Mouse (Mus musculus): ENCODE results near the gene AC170998.1. TPM values are rescaled to one million over a fixed set of nuclear protein-coding genes. Genes with fewer than 3 reads are reported as not detected.
A peak's percentile ranks its signal among the peaks of the same experiment; 100 is the strongest.

Gene AC170998.1
- 2.1 and 2.8 TPM in 2 replicates for polyA plus RNA-seq (2014; fragmentation: Nextera tagmentation; extraction: Ambion mirVana)

DNA sequence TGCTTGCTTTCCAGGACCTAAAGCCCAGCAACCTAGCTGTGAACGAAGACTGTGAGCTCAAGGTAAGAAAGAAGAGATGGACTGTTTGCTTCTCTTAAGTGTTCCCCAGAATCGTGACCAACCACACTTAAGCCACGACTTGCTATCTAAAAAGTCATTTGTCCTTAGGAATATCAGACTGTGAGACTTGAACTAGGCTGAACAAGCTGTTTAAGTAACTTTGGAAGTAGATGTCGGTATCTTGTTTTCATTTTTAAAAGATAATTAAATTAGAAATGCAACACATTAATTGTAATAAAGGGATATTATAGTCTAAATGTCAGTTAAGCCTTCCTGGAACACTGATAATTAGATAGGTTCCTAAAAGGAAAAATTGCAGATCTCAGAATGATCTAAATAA, at the start of gene AC170998.1:
Gene AC170998.1, plus strand, starts transcription at position 301 of the 400 bp plus-strand sequence.
- Histone ChIP-seq H3K4me3 (ENCODE audit: low read depth, low read length) (no peak within 1 kb of the TSS), H3K36me3 (ENCODE audit: control insufficient read depth, insufficient read depth, low read length) (peaks cover 12% of the 10 kb centered on the region), H3K27ac (replicated peaks; ENCODE audit: low read depth, low read length) (no peak within 1 kb of the TSS), H3K27me3 (ENCODE audit: control insufficient read depth, insufficient read depth, low read length) (no peaks in the 10 kb centered on the region), H3K9me3 (ENCODE audit: control insufficient read depth, low read length) (no peaks in the 10 kb centered on the region), H3K4me1 (ENCODE audit: control insufficient read depth, insufficient read depth, low read length) (no peaks in the 10 kb centered on the region), H3K4me2 (ENCODE audit: low read depth, severe bottlenecking) (no peak within 1 kb of the TSS), H3K9ac (ENCODE audit: low read length) (no peak within 1 kb of the TSS)
- 93% methylated on average over 4 of the region's 4 CpGs for WGBS
- ATAC-seq (ENCODE audit: insufficient number of reproducible peaks, low FRiP score, low TSS enrichment, low read depth), result no peak
- no peak for DNase-seq (ENCODE audit: low spot score)

DNA sequence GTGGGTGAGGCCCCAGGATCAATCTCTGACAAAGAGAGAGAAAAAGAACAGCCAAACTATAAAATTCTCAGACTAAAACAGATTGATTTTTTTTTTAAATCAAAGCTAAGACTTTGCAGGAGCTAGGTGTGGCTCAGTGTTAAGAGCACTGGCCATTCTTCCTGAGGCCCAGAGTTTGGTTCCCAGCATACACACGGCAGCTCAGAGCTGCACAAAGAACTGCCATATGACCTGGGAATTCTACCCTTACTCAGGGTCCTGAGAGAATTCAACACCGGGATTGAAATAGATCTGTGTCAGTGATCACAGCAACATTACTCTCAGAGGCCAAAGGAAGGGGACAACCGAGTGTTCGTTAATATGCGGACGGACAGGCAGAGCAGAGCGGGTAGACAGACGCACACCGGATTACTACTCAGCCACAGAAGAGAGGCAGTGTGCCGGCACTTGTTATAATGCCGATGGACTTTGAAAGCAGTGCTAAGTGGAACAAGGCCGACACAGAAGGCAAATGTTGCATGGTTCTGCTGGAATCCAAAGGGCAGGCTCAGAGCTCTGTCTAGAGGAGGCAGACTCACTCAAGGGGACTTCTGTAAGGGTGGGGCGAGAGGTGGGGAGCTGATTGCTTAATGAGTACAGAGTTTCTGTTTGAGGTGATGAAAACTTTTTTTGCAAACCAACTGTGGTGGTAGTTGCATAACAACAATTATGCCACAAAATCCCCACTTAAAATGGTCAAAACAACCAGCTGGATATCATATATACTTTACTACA, 43.4 kb upstream of the AC170998.1 start:
- 85% methylated on average over 13 of the region's 13 CpGs for WGBS
- H3K4me1 ChIP-seq (ENCODE audit: control insufficient read depth, insufficient read depth, low read length), result no peaks in the 10 kb centered on the region
- ATAC-seq (ENCODE audit: insufficient number of reproducible peaks, low FRiP score, low TSS enrichment, low read depth), result no peak

GRCm38 (mm10) chr17:28683601-28684000, 42.3 kb upstream of the AC170998.1 start:
- Histone ChIP-seq H3K9ac (ENCODE audit: low read length) (no peak overlapping the region), H3K36me3 (ENCODE audit: control insufficient read depth, insufficient read depth, low read length) (no peaks in the 10 kb centered on the region), H3K27me3 (ENCODE audit: control insufficient read depth, insufficient read depth, low read length) (no peaks in the 10 kb centered on the region), H3K27ac (replicated peaks; ENCODE audit: low read depth, low read length) (no peak overlapping the region), H3K4me2 (ENCODE audit: low read depth, severe bottlenecking) (no peak overlapping the region), H3K4me3 (ENCODE audit: low read depth, low read length) (no peak overlapping the region), H3K4me1 (ENCODE audit: control insufficient read depth, insufficient read depth, low read length) (no peaks in the 10 kb centered on the region), H3K9me3 (ENCODE audit: control insufficient read depth, low read length) (no peaks in the 10 kb centered on the region)
- DNase-seq (ENCODE audit: low spot score) (no peak), ATAC-seq (ENCODE audit: insufficient number of reproducible peaks, low FRiP score, low TSS enrichment, low read depth) (no peak)
- WGBS, result 56% methylated on average over 1 of the region's 1 CpGs

More for the DNA sequence above, 43.4 kb upstream of the AC170998.1 start:
- Histone ChIP-seq H3K4me2 (ENCODE audit: low read depth, severe bottlenecking) (no peak overlapping the region), H3K4me3 (ENCODE audit: low read depth, low read length) (no peak overlapping the region), H3K9me3 (ENCODE audit: control insufficient read depth, low read length) (no peaks in the 10 kb centered on the region), H3K27me3 (ENCODE audit: control insufficient read depth, insufficient read depth, low read length) (no peaks in the 10 kb centered on the region), H3K27ac (replicated peaks; ENCODE audit: low read depth, low read length) (no peak overlapping the region), H3K36me3 (ENCODE audit: control insufficient read depth, insufficient read depth, low read length) (no peaks in the 10 kb centered on the region), H3K9ac (ENCODE audit: low read length) (no peak overlapping the region)
- no peak for DNase-seq (ENCODE audit: low spot score)

DNA sequence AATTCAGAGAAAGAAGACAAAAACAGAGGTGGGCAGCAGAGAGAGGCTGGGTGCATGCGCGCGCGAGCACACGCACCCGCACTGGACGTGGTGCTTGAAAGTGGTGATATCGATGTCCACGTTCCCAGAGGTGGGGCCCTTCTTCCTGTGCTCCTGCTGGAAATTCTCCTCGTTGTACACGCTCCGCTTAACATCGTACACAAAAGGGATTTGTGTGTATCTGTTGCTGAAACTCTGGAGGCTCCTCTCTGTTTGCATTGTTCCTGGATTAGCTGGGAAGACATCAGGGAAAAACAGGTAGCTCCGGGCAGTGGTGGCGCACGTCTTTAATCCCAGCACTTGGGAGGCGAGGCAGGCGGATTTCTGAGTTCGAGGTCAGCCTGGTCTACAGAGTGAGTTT, 41.3 kb upstream of the AC170998.1 start:
- no peaks in the 10 kb centered on the region for H3K9me3 ChIP-seq (ENCODE audit: control insufficient read depth, low read length)
- DNase-seq (ENCODE audit: low spot score) (no peak), ATAC-seq (ENCODE audit: insufficient number of reproducible peaks, low FRiP score, low TSS enrichment, low read depth) (no peak)
- no peak overlapping the region for H3K27ac ChIP-seq (replicated peaks; ENCODE audit: low read depth, low read length)
- no peak overlapping the region for H3K4me2 ChIP-seq (ENCODE audit: low read depth, severe bottlenecking)
- 0 out of 2 replicates have a peak, but pooled peaks cover 2% of the 10 kb centered on the region for H3K27me3 ChIP-seq (ENCODE audit: control insufficient read depth, insufficient read depth, low read length)
- 88% methylated on average over 19 of the region's 19 CpGs for WGBS
- H3K4me1 ChIP-seq (ENCODE audit: control insufficient read depth, insufficient read depth, low read length), result peaks cover 6% of the 10 kb centered on the region; the same call in 1 of the 2 replicates
- H3K4me3 ChIP-seq (ENCODE audit: low read depth, low read length), result no peak overlapping the region
- H3K36me3 ChIP-seq (ENCODE audit: control insufficient read depth, insufficient read depth, low read length), result no peaks in the 10 kb centered on the region
- H3K9ac ChIP-seq (ENCODE audit: low read length), result no peak overlapping the region

DNA sequence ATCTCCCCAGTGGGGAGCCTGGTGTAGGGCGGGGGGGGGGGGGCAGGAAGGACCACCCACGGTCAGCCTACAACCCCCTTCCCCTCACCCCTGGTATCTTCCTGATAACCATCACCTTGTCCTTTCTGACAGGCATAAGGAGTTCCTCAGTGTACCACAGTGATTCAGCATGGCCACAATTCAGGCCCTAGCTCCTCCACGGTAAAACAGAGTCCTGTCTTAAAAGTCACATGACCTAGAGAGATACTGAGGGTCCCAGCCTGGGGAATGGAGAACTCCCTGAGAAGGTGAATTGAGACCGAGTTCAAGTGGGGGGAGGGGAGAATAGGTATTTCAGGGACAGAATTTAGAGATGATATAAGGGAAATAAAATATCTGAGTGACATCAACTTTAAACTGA, 38.5 kb upstream of the AC170998.1 start:
- Histone ChIP-seq H3K4me1 (ENCODE audit: control insufficient read depth, insufficient read depth, low read length) (peaks cover 6% of the 10 kb centered on the region; the same call in 1 of the 2 replicates), H3K4me2 (ENCODE audit: low read depth, severe bottlenecking) (no peak overlapping the region), H3K27me3 (ENCODE audit: control insufficient read depth, insufficient read depth, low read length) (0 out of 2 replicates have a peak, but pooled peaks cover 2% of the 10 kb centered on the region), H3K9ac (ENCODE audit: low read length) (no peak overlapping the region), H3K4me3 (ENCODE audit: low read depth, low read length) (no peak overlapping the region), H3K27ac (replicated peaks; ENCODE audit: low read depth, low read length) (no peak overlapping the region), H3K9me3 (ENCODE audit: control insufficient read depth, low read length) (no peaks in the 10 kb centered on the region), H3K36me3 (ENCODE audit: control insufficient read depth, insufficient read depth, low read length) (no peaks in the 10 kb centered on the region)
- no peak for DNase-seq (ENCODE audit: low spot score)
- WGBS, result 58% methylated on average over 4 of the region's 4 CpGs
- ATAC-seq (ENCODE audit: insufficient number of reproducible peaks, low FRiP score, low TSS enrichment, low read depth), result no peak

- WGBS, result 7% methylated on average over 40 of the region's 40 CpGs
- H3K9me3 ChIP-seq (ENCODE audit: control insufficient read depth, low read length), result no peaks in the 10 kb centered on the region
Measured at GRCm38 (mm10) chr17:28689586-28690283, 36.1 kb upstream of the AC170998.1 start, which contains the start of gene Slc26a8. Gene Slc26a8 (minus strand): TSS chr17:28690233.

DNA sequence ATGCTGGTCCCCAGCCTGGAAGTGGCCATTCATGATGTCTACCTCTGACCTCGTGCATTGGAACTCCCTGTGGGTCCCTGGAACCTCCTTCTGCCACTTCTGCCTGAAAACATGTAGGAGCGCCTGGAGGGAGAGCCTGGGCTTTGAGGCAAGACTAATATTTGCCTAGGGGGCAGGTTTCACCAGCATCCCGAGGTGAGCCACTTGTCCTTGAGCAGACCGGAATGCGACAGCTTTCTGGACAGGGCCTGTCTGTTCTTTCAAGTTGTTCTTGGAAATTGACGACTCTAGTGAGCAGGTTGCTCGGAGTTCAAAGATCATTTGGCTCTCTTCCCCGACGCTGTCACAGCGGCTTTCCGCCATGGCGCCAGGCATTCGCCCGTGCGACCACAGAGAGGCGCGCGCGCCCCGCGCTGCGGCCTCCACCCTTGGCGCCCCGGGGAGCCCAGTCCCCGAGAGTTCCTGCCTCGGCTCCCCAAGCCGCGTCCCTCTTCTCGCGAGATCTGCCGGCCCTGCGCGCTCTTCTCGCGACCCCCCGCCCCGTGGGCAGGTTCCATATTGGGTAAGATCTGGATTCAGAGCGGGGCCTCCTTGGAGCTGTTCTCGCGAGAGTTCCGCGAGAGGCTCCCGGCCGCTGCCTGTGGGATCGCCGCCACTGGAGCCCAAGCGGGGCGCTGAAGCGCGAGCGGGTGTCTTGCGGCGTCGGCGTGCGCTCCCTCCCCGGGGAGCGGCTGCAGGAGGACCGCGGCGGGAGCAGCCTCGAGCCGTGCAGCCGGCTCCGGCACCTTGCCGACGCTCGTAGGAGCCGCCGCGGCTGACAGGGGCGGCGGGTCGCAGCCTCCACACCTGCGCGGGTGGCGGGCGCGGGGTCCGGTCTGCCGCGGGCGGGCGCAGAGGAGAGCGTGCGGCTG, 34.9 kb upstream of the AC170998.1 start, which contains the start of gene Mapk14:
Gene Mapk14, plus strand, starts transcription at position 554 of the 911 bp plus-strand sequence.
- no peaks in the 10 kb centered on the region for H3K9me3 ChIP-seq (ENCODE audit: control insufficient read depth, low read length)
- peak within 1 kb of the TSS; percentile 87 for H3K9ac ChIP-seq (ENCODE audit: low read length)
- 0 out of 2 replicates have a peak, but pooled peaks cover 2% of the 10 kb centered on the region for H3K27me3 ChIP-seq (ENCODE audit: control insufficient read depth, insufficient read depth, low read length)
- DNase-seq (ENCODE audit: low spot score), result peak; percentile 100
- H3K36me3 ChIP-seq (ENCODE audit: control insufficient read depth, insufficient read depth, low read length), result no peaks in the 10 kb centered on the region
- H3K27ac ChIP-seq (replicated peaks; ENCODE audit: low read depth, low read length), result peak within 1 kb of the TSS; percentile 81
- under 1% methylated on average over 83 of the region's 86 CpGs for WGBS
- H3K4me1 ChIP-seq (ENCODE audit: control insufficient read depth, insufficient read depth, low read length), result peaks cover 11% of the 10 kb centered on the region
- peak within 1 kb of the TSS; percentile 77 for H3K4me2 ChIP-seq (ENCODE audit: low read depth, severe bottlenecking)
- H3K4me3 ChIP-seq (ENCODE audit: low read depth, low read length), result peak within 1 kb of the TSS; percentile 87
- peak; percentile 93 for ATAC-seq (ENCODE audit: insufficient number of reproducible peaks, low FRiP score, low TSS enrichment, low read depth)

More at GRCm38 (mm10) chr17:28689586-28690283, 36.1 kb upstream of the AC170998.1 start, which contains the start of gene Slc26a8:
- Histone ChIP-seq H3K4me3 (ENCODE audit: low read depth, low read length) (peak within 1 kb of the TSS; percentile 87), H3K4me2 (ENCODE audit: low read depth, severe bottlenecking) (peak within 1 kb of the TSS; percentile 90), H3K27ac (replicated peaks; ENCODE audit: low read depth, low read length) (no peak within 1 kb of the TSS; the same call in 1 of the 2 replicates), H3K9ac (ENCODE audit: low read length) (peak within 1 kb of the TSS; percentile 87), H3K4me1 (ENCODE audit: control insufficient read depth, insufficient read depth, low read length) (peaks cover 11% of the 10 kb centered on the region), H3K36me3 (ENCODE audit: control insufficient read depth, insufficient read depth, low read length) (no peaks in the 10 kb centered on the region), H3K27me3 (ENCODE audit: control insufficient read depth, insufficient read depth, low read length) (0 out of 2 replicates have a peak, but pooled peaks cover 2% of the 10 kb centered on the region)
- peak; percentile 42 for DNase-seq (ENCODE audit: low spot score)
- no peak for ATAC-seq (ENCODE audit: insufficient number of reproducible peaks, low FRiP score, low TSS enrichment, low read depth)

Data from limb, embryonic 11.5 days (tissue).